ENCODE assay signal across 11 mouse cellular contexts in the genomic region with DNA sequence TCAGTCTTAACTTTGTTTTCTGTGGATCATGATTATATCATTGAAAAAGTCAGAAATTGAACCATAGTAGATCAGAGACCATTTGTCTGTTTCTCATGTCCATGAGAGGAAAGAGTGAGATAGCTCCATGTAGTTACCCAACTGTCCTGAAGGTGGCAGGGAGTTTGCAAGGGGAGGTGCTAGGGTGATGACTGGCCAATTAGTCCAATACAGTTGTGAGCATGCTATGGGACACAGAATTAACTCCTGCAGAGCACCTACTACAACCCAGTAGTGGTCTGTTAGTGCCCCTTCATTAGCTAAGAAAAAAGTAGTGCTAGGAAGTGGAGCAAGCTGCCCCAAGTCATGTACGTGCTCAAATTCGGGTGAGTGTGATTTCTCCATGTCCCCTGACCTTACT.
DNase-seq lines count a peak whose midpoint lies in the region; ATAC-seq and TF ChIP-seq lines count a peak whose summit lies in the region.
"Had no signal": no experiment of that assay in that cellular context is flagged by ENCODE, and none has a peak within 500 bp of the region (broad histone marks: within the 10 kb centered on the region; RNA-seq: fewer than 3 reads in every experiment).

No protein-coding gene starts in this region.

- no peaks in the 10 kb centered on the region for H3K9me3 ChIP-seq in kidney, postnatal 0 days (replicated peaks; ENCODE audit: low read length)
- no peaks in the 10 kb centered on the region for H3K9me3 ChIP-seq in midbrain, embryonic 15.5 days
- H3K9me3 ChIP-seq: lung, embryonic 15.5 days had no signal

- H3K9ac ChIP-seq in kidney, postnatal 0 days (ENCODE audit: low read depth, low read length): no peak overlapping the region
- no peak overlapping the region for H3K9ac ChIP-seq in midbrain, embryonic 15.5 days
- H3K9ac ChIP-seq: lung, embryonic 15.5 days had no signal

- no peak for ATAC-seq in kidney, postnatal 0 days (replicated peaks; ENCODE audit: low FRiP score, low read depth)
- ATAC-seq in midbrain, embryonic 15.5 days (replicated peaks): no peak

- H3K4me3 ChIP-seq in kidney, postnatal 0 days (replicated peaks; ENCODE audit: low read depth, low read length): no peak overlapping the region
- no peak overlapping the region for H3K4me3 ChIP-seq in midbrain, embryonic 15.5 days
- H3K4me3 ChIP-seq: lung, embryonic 15.5 days had no signal

- no peak overlapping the region for H3K4me2 ChIP-seq in kidney, postnatal 0 days (ENCODE audit: low read length)
- H3K4me2 ChIP-seq in midbrain, embryonic 15.5 days: no peak overlapping the region
- H3K4me2 ChIP-seq: lung, embryonic 15.5 days had no signal

- no peaks in the 10 kb centered on the region for H3K36me3 ChIP-seq in kidney, postnatal 0 days (ENCODE audit: insufficient read depth, low read length)
- H3K36me3 ChIP-seq in midbrain, embryonic 15.5 days (replicated peaks): 0 out of 2 replicates have a peak, but pooled peaks cover 8% of the 10 kb centered on the region
- H3K36me3 ChIP-seq: lung, embryonic 15.5 days had no signal

- H3K4me1 ChIP-seq in kidney, postnatal 0 days (replicated peaks; ENCODE audit: insufficient read depth, low read length): no peaks in the 10 kb centered on the region
- H3K4me1 ChIP-seq in midbrain, embryonic 15.5 days: no peaks in the 10 kb centered on the region

- peak; percentile 38; the same call in 1 of the 2 replicates for TF ChIP-seq CTCF in kidney, postnatal 0 days (IDR thresholded peaks at IDR 0.05; ENCODE audit: low read depth)

- no peak for DNase-seq in kidney, postnatal 0 days (ENCODE audit: low spot score)
- no peak for DNase-seq in kidney, adult 8-10 months
- DNase-seq in 416B (ENCODE audit: low read depth) (peak; percentile 19), ES-CJ7 (ENCODE audit: low read depth, low spot score) (peak; percentile 28)
- peak; percentile 5 for DNase-seq in induced T-regulatory cell, adult 2 months (ENCODE audit: low read depth)
- no peak for DNase-seq in adrenal gland, postnatal 4 days (ENCODE audit: low spot score in 2 of 2)
- DNase-seq: adrenal gland, postnatal 10 days; cerebellum, adult 11 months; embryo, embryonic 11 days had no signal

- H3K27ac ChIP-seq in kidney, postnatal 0 days: no peak overlapping the region
- no peak overlapping the region for H3K27ac ChIP-seq in midbrain, embryonic 15.5 days
- H3K27ac ChIP-seq: lung, embryonic 15.5 days had no signal

- H3K27me3 ChIP-seq in kidney, postnatal 0 days (ENCODE audit: insufficient read depth, low read length): no peaks in the 10 kb centered on the region
- H3K27me3 ChIP-seq in midbrain, embryonic 15.5 days (replicated peaks): no peaks in the 10 kb centered on the region

- 71% methylated on average over 2 of the region's 2 CpGs for WGBS in kidney, postnatal 0 days
- WGBS in midbrain, embryonic 15.5 days: 78% methylated on average over 2 of the region's 2 CpGs

Comparison
In these comparisons a context has a peak if more than half of its experiments do, and no peak if none do; other contexts are left out.
1. DNase-seq: peak in 416B (single experiment), ES-CJ7 (single experiment) and induced T-regulatory cell, adult 2 months (single experiment); none in kidney, postnatal 0 days (single experiment), kidney, adult 8-10 months (0 of 2) and adrenal gland, postnatal 4 days (0 of 2).